Mouse (Mus musculus) limb, embryonic 13.5 days (tissue): ENCODE results near the gene Scnm1. TPM values are rescaled to one million over a fixed set of nuclear protein-coding genes. Genes with fewer than 3 reads are reported as not detected.

Experiments
- ATAC-seq: fragments of 200-750 bp; cut with Nextera tagmentation; 2 replicates; pipeline ENCODE4 v1.8.0; 2017; ENCODE audit warnings: low read depth, moderate number of reproducible peaks, moderate TSS enrichment; ENCODE audit not compliant: low FRiP score
- H3K27ac ChIP-seq: fragments of 300-500 bp; sonication (generic); 2 replicates; pipeline ENCODE4 v1.5.1; 2015; ENCODE audit warnings: inconsistent platforms, mild to moderate bottlenecking, moderate library complexity
- H3K27me3 ChIP-seq: fragments of 300-500 bp; sonication (generic); 2 replicates; pipeline ENCODE4 v1.6.1; 2015; ENCODE audit warnings: mild to moderate bottlenecking, inconsistent platforms
- H3K36me3 ChIP-seq: fragments of 300-500 bp; sonication (generic); 2 replicates; pipeline ENCODE4 v1.6.1; 2015; ENCODE audit warnings: inconsistent platforms, mild to moderate bottlenecking, moderate library complexity
- H3K4me1 ChIP-seq: fragments of 300-500 bp; sonication (generic); 2 replicates; pipeline ENCODE4 v1.6.1; 2015; ENCODE audit warnings: inconsistent platforms
- H3K4me2 ChIP-seq: fragments of 300-500 bp; sonication (generic); replicated peaks from 2 replicates; pipeline ENCODE4 v1.6.1; 2015; ENCODE audit warnings: inconsistent platforms, mild to moderate bottlenecking, moderate library complexity
- H3K4me3 ChIP-seq: fragments of 300-500 bp; sonication (generic); 2 replicates; pipeline ENCODE4 v1.5.1; 2015; ENCODE audit warnings: moderate library complexity, mild to moderate bottlenecking, inconsistent platforms
- H3K9ac ChIP-seq: fragments of 300-500 bp; sonication (generic); 2 replicates; pipeline ENCODE4 v1.6.1; 2015; ENCODE audit warnings: mild to moderate bottlenecking, inconsistent platforms
- H3K9me3 ChIP-seq: fragments of 300-500 bp; sonication (generic); 2 replicates; pipeline ENCODE4 v1.6.1; 2016; ENCODE audit warnings: inconsistent platforms
- WGBS: fragments of 180-500 bp; shearing (Covaris S2); methylation state at CpG from one replicate; pipeline ENCODE4 v1.1.7; 2015; 5-methylcytosine and 5-hydroxymethylcytosine counted together
- polyA plus RNA-seq: library from polyadenylated mRNA; unstranded; fragments of >200 nt; fragmentation: Nextera tagmentation; extraction: Ambion mirVana; gene quantifications from 2 replicates; pipeline ENCODE4 v1.2.1, GENCODE M21; 2015

Scnm1 gene
- 82.4 and 84.4 TPM in 2 replicates for polyA plus RNA-seq

GRCm38 (mm10) chr3:95133680-95134101, at the start of gene Scnm1, which contains the start of gene Lysmd1:
Scnm1 (minus strand) TSS chr3:95134011.
Lysmd1 (plus strand) TSS chr3:95134088.
- peak within 1 kb of the TSS; percentile 86 for H3K4me2 ChIP-seq
- peak; percentile 94 for ATAC-seq
- WGBS, result under 1% methylated on average over 20 of the region's 20 CpGs

GRCm38 (mm10) chr3:95181841-95182240, 48.0 kb upstream of the Scnm1 start:
- Histone ChIP-seq H3K4me1 (no peaks in the 10 kb centered on the region), H3K9ac (no peak overlapping the region), H3K27ac (no peak overlapping the region), H3K4me3 (no peak overlapping the region), H3K9me3 (no peaks in the 10 kb centered on the region), H3K27me3 (no peaks in the 10 kb centered on the region), H3K36me3 (peaks cover 46% of the 10 kb centered on the region), H3K4me2 (no peak overlapping the region)
- WGBS, result 74% methylated on average over 1 of the region's 1 CpGs
- no peak for ATAC-seq

More at GRCm38 (mm10) chr3:95133680-95134101, at the start of gene Scnm1, which contains the start of gene Lysmd1:
- H3K4me1 ChIP-seq, result peaks cover 22% of the 10 kb centered on the region
- peak within 1 kb of the TSS; percentile 83 for H3K9ac ChIP-seq
- H3K36me3 ChIP-seq, result peaks cover 37% of the 10 kb centered on the region
- H3K4me3 ChIP-seq, result peak within 1 kb of the TSS; percentile 66
- H3K27ac ChIP-seq, result peak within 1 kb of the TSS; percentile 63; the same call in 1 of the 2 replicates
- no peaks in the 10 kb centered on the region for H3K27me3 ChIP-seq
- no peaks in the 10 kb centered on the region for H3K9me3 ChIP-seq

- peaks cover 28% of the 10 kb centered on the region for H3K36me3 ChIP-seq
- H3K27me3 ChIP-seq, result no peaks in the 10 kb centered on the region
- no peak overlapping the region for H3K4me3 ChIP-seq
- H3K9me3 ChIP-seq, result no peaks in the 10 kb centered on the region
- WGBS, result 70% methylated on average over 3 of the region's 3 CpGs
- no peak overlapping the region for H3K27ac ChIP-seq
- no peak for ATAC-seq
- H3K4me1 ChIP-seq, result no peaks in the 10 kb centered on the region
- H3K9ac ChIP-seq, result no peak overlapping the region
- H3K4me2 ChIP-seq, result no peak overlapping the region
These were observed 46.1 kb upstream of the Scnm1 start for GRCm38 (mm10) chr3:95179890-95180289.

DNA sequence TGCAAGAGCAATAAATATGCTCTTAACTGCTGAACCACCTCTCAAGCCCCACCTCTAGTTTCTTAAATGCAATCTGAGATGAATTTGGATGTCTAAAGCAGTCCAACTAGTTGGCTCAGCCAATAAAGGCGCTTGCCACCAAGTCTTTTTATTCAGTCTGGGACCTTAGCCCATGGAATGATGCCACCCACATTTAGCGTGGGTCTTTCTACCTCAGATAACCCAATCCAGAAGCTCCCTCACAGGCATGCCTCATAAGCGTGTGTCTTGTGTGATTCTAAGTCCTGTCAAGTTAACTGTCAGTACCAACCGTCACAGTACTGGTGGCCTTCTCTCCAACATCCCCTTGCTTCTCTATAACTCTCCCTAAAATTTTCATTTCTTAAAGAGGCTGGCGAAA, 45.1 kb upstream of the Scnm1 start:
- Histone ChIP-seq H3K4me2 (no peak overlapping the region), H3K9ac (no peak overlapping the region), H3K36me3 (peaks cover 18% of the 10 kb centered on the region), H3K27ac (no peak overlapping the region), H3K4me1 (peaks cover 2% of the 10 kb centered on the region; the same call in 1 of the 2 replicates), H3K4me3 (no peak overlapping the region), H3K27me3 (peaks cover 3% of the 10 kb centered on the region; the same call in 1 of the 2 replicates), H3K9me3 (no peaks in the 10 kb centered on the region)
- WGBS, result 82% methylated on average over 5 of the region's 5 CpGs
- ATAC-seq, result no peak

DNA sequence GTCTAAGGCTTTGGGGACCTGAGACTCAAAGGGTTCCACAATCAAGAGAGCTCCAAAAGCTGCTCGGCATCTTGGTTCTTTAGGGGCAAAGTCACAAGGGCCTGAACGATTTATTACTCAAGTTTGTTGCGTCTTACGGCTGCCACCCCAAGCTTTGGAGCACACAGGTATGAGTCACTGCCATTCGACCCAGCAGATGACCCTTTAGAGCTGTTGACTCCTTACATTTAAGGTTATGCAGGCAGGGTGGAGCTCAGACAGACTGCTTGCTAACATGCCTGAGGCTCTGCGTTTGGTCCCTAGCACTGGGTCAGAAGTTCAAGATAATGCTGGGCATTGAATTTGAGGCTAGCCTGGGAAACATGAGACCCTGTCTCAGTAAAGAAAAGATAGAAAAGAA, 43.8 kb upstream of the Scnm1 start:
- H3K36me3 ChIP-seq, result peaks cover 18% of the 10 kb centered on the region
- H3K9ac ChIP-seq, result peak overlapping the region; percentile 39; the same call in 1 of the 2 replicates
- H3K9me3 ChIP-seq, result no peaks in the 10 kb centered on the region
- no peak overlapping the region for H3K4me2 ChIP-seq
- H3K4me3 ChIP-seq, result no peak overlapping the region
- no peak overlapping the region for H3K27ac ChIP-seq
- ATAC-seq, result no peak
- H3K4me1 ChIP-seq, result peaks cover 15% of the 10 kb centered on the region
- WGBS, result 60% methylated on average over 6 of the region's 6 CpGs
- peaks cover 16% of the 10 kb centered on the region for H3K27me3 ChIP-seq

- ATAC-seq, result no peak
- no peaks in the 10 kb centered on the region for H3K9me3 ChIP-seq
These were observed 42.7 kb upstream of the Scnm1 start for GRCm38 (mm10) chr3:95176500-95176899.

DNA sequence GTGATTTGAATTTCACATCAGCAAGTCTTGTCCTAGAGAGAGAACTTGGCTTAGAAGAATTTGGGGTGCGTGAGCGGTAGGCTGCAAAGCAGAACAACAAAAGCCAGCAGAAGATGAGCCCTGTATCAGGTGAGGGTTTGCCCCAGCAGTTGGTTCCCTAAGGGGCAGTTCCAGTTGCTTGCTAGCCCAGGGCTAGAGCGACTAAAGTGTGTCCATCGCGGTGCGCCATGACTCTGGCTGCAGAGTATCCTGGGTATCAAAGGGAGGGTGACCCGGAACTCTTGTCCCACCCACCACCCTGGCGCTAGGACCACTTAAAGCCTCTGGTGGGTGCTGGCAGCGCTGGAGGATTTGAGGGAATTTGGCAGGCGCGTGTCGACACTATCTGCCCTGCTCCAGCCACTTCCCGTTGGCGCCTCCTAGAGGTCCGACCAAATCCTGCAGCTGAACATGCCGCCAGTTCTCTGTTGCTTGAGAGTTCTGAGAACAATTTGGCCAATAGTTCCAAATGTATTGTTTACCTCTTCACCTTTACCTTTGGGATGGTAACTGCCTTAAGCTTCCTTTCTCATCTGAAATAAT, 40.3 kb upstream of the Scnm1 start:
- H3K36me3 ChIP-seq, result peaks cover 48% of the 10 kb centered on the region
- H3K9me3 ChIP-seq, result no peaks in the 10 kb centered on the region
- WGBS, result 7% methylated on average over 16 of the region's 16 CpGs
- no peak overlapping the region for H3K9ac ChIP-seq
- ATAC-seq, result peak; percentile 55
- peaks cover 21% of the 10 kb centered on the region for H3K4me1 ChIP-seq
- H3K27ac ChIP-seq, result no peak overlapping the region
- H3K27me3 ChIP-seq, result peaks cover 51% of the 10 kb centered on the region
- peak overlapping the region; percentile 55 for H3K4me2 ChIP-seq
- peak overlapping the region; percentile 5; the same call in 1 of the 2 replicates for H3K4me3 ChIP-seq

More at GRCm38 (mm10) chr3:95176500-95176899, 42.7 kb upstream of the Scnm1 start:
- Histone ChIP-seq H3K27ac (no peak overlapping the region), H3K27me3 (peaks cover 27% of the 10 kb centered on the region), H3K4me1 (peaks cover 21% of the 10 kb centered on the region), H3K36me3 (peaks cover 24% of the 10 kb centered on the region), H3K4me2 (no peak overlapping the region), H3K9ac (no peak overlapping the region), H3K4me3 (no peak overlapping the region)
- WGBS, result 75% methylated on average over 3 of the region's 3 CpGs

GRCm38 (mm10) chr3:95173256-95173949, 39.6 kb upstream of the Scnm1 start:
- ATAC-seq, result no peak
- H3K36me3 ChIP-seq, result peaks cover 55% of the 10 kb centered on the region
- H3K27me3 ChIP-seq, result peaks cover 53% of the 10 kb centered on the region
- peak overlapping the region; percentile 55 for H3K4me2 ChIP-seq
- H3K4me3 ChIP-seq, result peak overlapping the region; percentile 33
- peak overlapping the region; percentile 61 for H3K9ac ChIP-seq
- peaks cover 21% of the 10 kb centered on the region for H3K4me1 ChIP-seq
- H3K9me3 ChIP-seq, result no peaks in the 10 kb centered on the region
- 10% methylated on average over 57 of the region's 58 CpGs for WGBS
- H3K27ac ChIP-seq, result no peak overlapping the region

DNA sequence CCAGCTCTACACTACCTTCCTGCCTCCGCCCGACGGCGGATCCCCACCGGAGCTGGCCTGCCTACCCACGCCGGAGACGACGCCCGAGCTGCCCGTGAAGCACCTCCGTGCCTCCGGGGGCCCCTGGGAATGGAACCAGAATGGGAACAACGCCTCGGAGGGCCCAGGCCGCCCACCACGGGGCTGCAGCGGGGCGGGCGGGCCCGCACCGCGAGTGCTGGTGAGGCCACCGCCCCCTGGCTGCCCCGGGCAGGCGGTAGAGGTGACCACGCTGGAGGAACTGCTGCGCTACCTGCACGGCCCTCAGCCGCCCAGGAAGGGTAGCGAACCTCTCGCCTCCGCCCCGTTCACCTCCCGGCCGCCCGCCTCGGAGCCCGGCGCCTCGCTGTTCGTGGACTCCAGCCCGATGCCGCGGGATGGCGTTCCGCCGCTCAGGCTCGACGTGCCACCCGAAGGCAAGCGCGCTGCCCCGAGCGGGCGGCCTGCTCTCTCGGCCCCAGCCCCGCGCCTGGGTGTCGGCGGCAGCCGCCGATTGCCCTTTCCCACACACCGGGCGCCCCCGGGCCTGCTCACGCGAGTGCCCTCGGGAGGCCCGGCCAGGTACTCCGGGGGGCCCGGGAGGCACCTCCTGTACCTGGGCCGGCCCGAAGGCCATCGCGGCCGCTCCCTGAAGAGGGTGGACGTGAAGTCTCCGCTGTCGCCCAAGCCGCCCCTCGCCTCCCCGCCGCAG, 38.9 kb upstream of the Scnm1 start:
- peaks cover 53% of the 10 kb centered on the region for H3K27me3 ChIP-seq
- peak overlapping the region; percentile 61; the same call in 1 of the 2 replicates for H3K9ac ChIP-seq
- 24% methylated on average over 71 of the region's 84 CpGs for WGBS
- peak overlapping the region; percentile 33 for H3K4me3 ChIP-seq
- H3K9me3 ChIP-seq, result no peaks in the 10 kb centered on the region
- ATAC-seq, result no peak
- H3K27ac ChIP-seq, result no peak overlapping the region
- H3K4me1 ChIP-seq, result peaks cover 21% of the 10 kb centered on the region
- H3K36me3 ChIP-seq, result peaks cover 62% of the 10 kb centered on the region
- H3K4me2 ChIP-seq, result peak overlapping the region; percentile 55; the same call in 1 of the 2 replicates

DNA sequence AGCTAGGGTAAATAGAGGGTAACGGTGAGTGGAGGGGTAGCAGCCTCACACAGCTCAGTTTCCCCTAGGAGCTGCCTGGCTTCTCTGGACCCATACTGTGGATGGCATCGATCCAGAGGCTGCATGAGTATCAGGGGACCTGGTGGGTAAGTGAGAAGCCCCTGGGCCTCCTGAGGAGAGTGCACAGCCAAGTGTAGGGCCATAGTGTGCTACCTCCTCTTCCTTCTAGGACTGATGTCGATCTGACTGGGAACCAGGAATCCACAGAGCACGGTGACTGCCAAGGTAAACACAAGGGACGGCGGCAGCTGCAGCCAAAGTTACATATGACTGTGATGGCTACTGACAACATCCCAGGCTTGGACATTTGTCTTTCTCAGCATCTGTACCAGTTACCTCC, 37.3 kb upstream of the Scnm1 start:
- Histone ChIP-seq H3K4me2 (no peak overlapping the region), H3K4me1 (peaks cover 21% of the 10 kb centered on the region), H3K4me3 (no peak overlapping the region), H3K27ac (no peak overlapping the region), H3K36me3 (peaks cover 78% of the 10 kb centered on the region), H3K9me3 (no peaks in the 10 kb centered on the region), H3K27me3 (peaks cover 53% of the 10 kb centered on the region), H3K9ac (no peak overlapping the region)
- 75% methylated on average over 6 of the region's 6 CpGs for WGBS
- ATAC-seq, result no peak

DNA sequence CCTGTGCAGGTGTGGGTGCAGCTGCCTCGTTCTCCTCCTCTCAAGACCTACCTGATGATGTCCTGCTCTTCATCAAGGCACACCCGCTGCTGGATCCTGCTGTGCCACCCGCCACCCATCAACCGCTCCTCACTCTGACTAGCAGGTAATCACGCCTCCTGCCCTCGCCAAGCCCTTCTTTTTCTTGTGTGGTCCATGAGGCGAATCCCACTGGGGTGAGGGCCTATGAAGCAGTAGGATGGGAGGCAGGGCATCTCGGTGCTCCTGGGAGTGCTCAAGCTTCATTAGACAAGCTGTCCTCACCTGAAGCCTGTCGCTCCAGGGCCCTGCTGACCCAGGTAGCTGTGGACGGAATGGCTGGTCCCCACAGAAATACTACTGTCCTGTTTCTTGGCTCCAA, 36.2 kb upstream of the Scnm1 start:
- Histone ChIP-seq H3K4me1 (peaks cover 21% of the 10 kb centered on the region), H3K9me3 (no peaks in the 10 kb centered on the region), H3K4me2 (no peak overlapping the region), H3K27me3 (peaks cover 53% of the 10 kb centered on the region), H3K36me3 (peaks cover 87% of the 10 kb centered on the region), H3K27ac (no peak overlapping the region), H3K4me3 (no peak overlapping the region), H3K9ac (no peak overlapping the region)
- ATAC-seq, result no peak
- WGBS, result 89% methylated on average over 10 of the region's 10 CpGs

DNA sequence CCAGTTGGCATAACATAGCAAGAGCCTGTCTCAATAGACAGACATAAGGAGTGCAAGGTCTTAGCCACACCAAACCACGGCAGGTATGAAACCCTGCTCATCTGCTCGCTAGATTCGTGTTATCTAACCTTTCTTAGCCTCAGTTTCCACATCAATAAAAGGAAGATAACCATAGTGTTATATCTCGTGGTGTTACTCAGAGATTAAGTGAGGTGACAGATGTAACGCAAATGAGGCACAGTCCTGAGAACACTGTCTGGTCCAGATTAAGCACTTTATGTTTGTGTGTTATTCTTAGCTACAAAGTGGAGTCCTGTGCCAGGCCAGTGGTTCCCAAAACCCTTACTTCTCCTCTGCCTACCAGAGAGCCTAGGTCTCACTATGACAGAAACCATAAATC, 31.0 kb upstream of the Scnm1 start:
- H3K27me3 ChIP-seq, result peaks cover 9% of the 10 kb centered on the region
- ATAC-seq, result no peak
- H3K9ac ChIP-seq, result no peak overlapping the region
- H3K27ac ChIP-seq, result no peak overlapping the region
- H3K4me3 ChIP-seq, result no peak overlapping the region
- no peak overlapping the region for H3K4me2 ChIP-seq
- H3K36me3 ChIP-seq, result peaks cover 62% of the 10 kb centered on the region
- no peaks in the 10 kb centered on the region for H3K9me3 ChIP-seq
- peaks cover 29% of the 10 kb centered on the region for H3K4me1 ChIP-seq
- WGBS, result 77% methylated on average over 5 of the region's 5 CpGs
